Mouse (Mus musculus) MEL (cell line): Measurements from ENCODE around the gene Kcnk2.

Source experiments
- CTCF ChIP-seq, 3 experiments: IDR thresholded peaks in 2 of 3; conservative IDR thresholded peaks in 1 of 3; 2 replicates each; pipeline ENCODE4 v1.5.1; 2011 to 2012; ENCODE audit warnings: low read length in 3 of 3, low read depth in 2 of 3, mild to moderate bottlenecking in 2 of 3, improper control_type of control experiment in 1 of 3, inconsistent platforms in 1 of 3, mixed read lengths in 1 of 3, moderate library complexity in 1 of 3; ENCODE audit not compliant: control insufficient read depth in 1 of 3, insufficient read depth in 1 of 3, poor library complexity in 1 of 3, severe bottlenecking in 1 of 3
- EP300 ChIP-seq, 2 experiments: IDR thresholded peaks; 2 replicates each; pipeline ENCODE4 v1.6.1; 2011; ENCODE audit warnings: improper control_type of control experiment in 2 of 2, low read length in 2 of 2, low read depth in 1 of 2, mild to moderate bottlenecking in 1 of 2
- MAX ChIP-seq: IDR thresholded peaks from 2 replicates; pipeline ENCODE4 v1.6.1; 2011; ENCODE audit warnings: low read length, improper control_type of control experiment
- MYC ChIP-seq: IDR thresholded peaks from 2 replicates; pipeline ENCODE4 v1.6.1; 2011; ENCODE audit warnings: low read depth, mild to moderate bottlenecking, low read length, improper control_type of control experiment, moderate library complexity
- NELFE ChIP-seq: IDR thresholded peaks from 2 replicates; pipeline ENCODE4 v1.6.1; 2011; ENCODE audit warnings: low read depth, low read length, improper control_type of control experiment
- POLR2A ChIP-seq, 2 experiments: IDR thresholded peaks; 2 replicates each; pipeline ENCODE4 v1.6.1; 2011 to 2012; ENCODE audit warnings: low read length in 2 of 2, mild to moderate bottlenecking in 2 of 2, control low read depth in 1 of 2, improper control_type of control experiment in 1 of 2, low read depth in 1 of 2, moderate library complexity in 1 of 2; ENCODE audit not compliant: control insufficient read depth in 1 of 2, insufficient read depth in 1 of 2, poor library complexity in 1 of 2
- POLR2AphosphoS2 ChIP-seq: IDR thresholded peaks from 2 replicates; pipeline ENCODE4 v1.6.1; 2011; ENCODE audit warnings: low read length, improper control_type of control experiment
- USF1 ChIP-seq: IDR thresholded peaks from 2 replicates; pipeline ENCODE4 v1.6.1; 2014; ENCODE audit warnings: low read depth, mild to moderate bottlenecking, inconsistent platforms, low read length, improper control_type of control experiment, moderate library complexity

GRCm38 (mm10) chr1:189429566-189429965 is 27.5 kb upstream of the Kcnk2 start:
- TF ChIP-seq MAX: no peak
- TF ChIP-seq CTCF (IDR thresholded peaks at IDR 0.05 in 2 of 3, conservative IDR thresholded peaks at IDR 0.05 in 1 of 3; ENCODE audit: control insufficient read depth in 1 of 3, insufficient read depth in 1 of 3, low read depth in 2 of 3, low read length in 3 of 3, poor library complexity in 1 of 3, severe bottlenecking in 1 of 3): no peak
- TF ChIP-seq MYC: no peak
- TF ChIP-seq POLR2AphosphoS2: no peak
- no peak for TF ChIP-seq POLR2A (IDR thresholded peaks at IDR 0.05; ENCODE audit: control insufficient read depth in 1 of 2, insufficient read depth in 1 of 2, low read depth in 1 of 2, low read length in 2 of 2, poor library complexity in 1 of 2)
- no peak for TF ChIP-seq NELFE
- no peak for TF ChIP-seq USF1
- TF ChIP-seq EP300 (IDR thresholded peaks at IDR 0.05; ENCODE audit: low read depth in 1 of 2, low read length in 2 of 2): no peak
